Mouse (Mus musculus): Measurements from ENCODE around the gene Wars2. TPM values are rescaled to one million over a fixed set of nuclear protein-coding genes. Genes with fewer than 3 reads are reported as not detected.

The Wars2 gene
- polyA plus RNA-seq, 1 experiment from 2014 or later, result 6.9 TPM

- 77% methylated on average over 1 of the region's 1 CpGs for WGBS
- H3K9me3 ChIP-seq, result 0 out of 2 replicates have a peak, but pooled peaks cover 6% of the 10 kb centered on the region
- H3K4me1 ChIP-seq, result no peaks in the 10 kb centered on the region
- no peaks in the 10 kb centered on the region for H3K27me3 ChIP-seq (ENCODE audit: insufficient read depth, poor library complexity, severe bottlenecking)
- no peak overlapping the region for H3K4me3 ChIP-seq
- DNase-seq (ENCODE audit: low spot score), result no peak
- H3K27ac ChIP-seq, result no peak overlapping the region
- 0 out of 2 replicates have a peak, but pooled peaks cover 5% of the 10 kb centered on the region for H3K36me3 ChIP-seq
Measured at GRCm38 (mm10) chr3:99156987-99157386, 16.1 kb downstream of the Wars2 start.

DNA sequence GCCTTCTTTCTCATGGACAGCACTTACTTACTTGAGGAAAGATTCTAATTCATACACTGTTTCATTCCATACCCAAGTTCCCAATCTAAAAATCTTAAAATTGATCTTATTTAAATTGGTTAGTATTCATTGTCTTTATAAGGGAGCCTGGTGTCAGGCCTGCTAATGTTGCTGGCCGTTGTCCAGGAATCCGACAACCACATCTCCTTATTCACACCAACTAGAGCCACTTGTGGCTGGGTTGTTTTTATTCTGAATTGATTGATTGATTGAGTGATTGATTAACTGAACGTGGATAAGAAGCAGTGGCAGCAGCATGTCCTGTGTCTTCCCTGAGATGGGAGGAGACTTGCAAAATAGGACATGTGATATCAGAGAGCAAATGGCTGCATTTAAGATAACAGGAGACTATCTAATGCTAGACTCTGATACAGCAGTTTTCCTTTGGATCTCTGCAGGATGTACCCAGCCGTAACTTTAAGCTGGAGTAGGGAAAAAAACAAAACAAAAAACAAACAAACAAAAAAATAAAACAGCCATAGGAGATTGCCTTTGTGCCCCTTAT, 16.7 kb downstream of the Wars2 start:
- H3K9me3 ChIP-seq, result 0 out of 2 replicates have a peak, but pooled peaks cover 6% of the 10 kb centered on the region
- H3K27me3 ChIP-seq (ENCODE audit: insufficient read depth, poor library complexity, severe bottlenecking), result no peaks in the 10 kb centered on the region
- H3K36me3 ChIP-seq, result 0 out of 2 replicates have a peak, but pooled peaks cover 5% of the 10 kb centered on the region
- WGBS, result 35% methylated on average over 4 of the region's 4 CpGs
- H3K4me1 ChIP-seq, result no peaks in the 10 kb centered on the region
- DNase-seq (ENCODE audit: low spot score), result no peak
- H3K27ac ChIP-seq, result no peak overlapping the region
- H3K4me3 ChIP-seq, result no peak overlapping the region

DNA sequence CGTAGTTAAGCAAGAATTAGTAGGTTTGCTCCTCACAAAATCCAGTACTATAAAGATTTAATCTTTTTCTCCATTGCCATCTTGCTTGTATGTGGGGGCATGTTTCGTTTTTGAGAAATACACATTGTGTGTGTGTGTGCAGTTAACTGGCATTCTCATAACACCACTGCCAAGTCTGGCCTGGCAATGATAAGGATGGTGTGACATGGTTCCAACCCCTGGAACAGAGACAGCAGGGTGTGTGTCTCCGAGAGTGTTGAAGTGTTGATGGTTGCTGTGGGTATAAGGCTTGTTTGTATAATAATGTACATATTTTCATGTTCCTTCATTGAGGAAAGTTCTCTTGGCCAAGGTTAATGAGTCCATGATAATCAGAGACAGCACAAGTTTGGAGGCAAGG, 19.1 kb downstream of the Wars2 start:
- Histone ChIP-seq H3K27ac (no peak overlapping the region), H3K36me3 (0 out of 2 replicates have a peak, but pooled peaks cover 5% of the 10 kb centered on the region), H3K4me1 (no peaks in the 10 kb centered on the region), H3K9me3 (0 out of 2 replicates have a peak, but pooled peaks cover 6% of the 10 kb centered on the region), H3K4me3 (no peak overlapping the region), H3K27me3 (ENCODE audit: insufficient read depth, poor library complexity, severe bottlenecking) (no peaks in the 10 kb centered on the region)
- no peak for DNase-seq (ENCODE audit: low spot score)
- WGBS, result 88% methylated on average over 3 of the region's 3 CpGs

GRCm38 (mm10) chr3:99162191-99162590, 21.3 kb downstream of the Wars2 start:
- Histone ChIP-seq H3K36me3 (no peaks in the 10 kb centered on the region), H3K9me3 (no peaks in the 10 kb centered on the region), H3K4me3 (no peak overlapping the region), H3K4me1 (no peaks in the 10 kb centered on the region), H3K27me3 (ENCODE audit: insufficient read depth, poor library complexity, severe bottlenecking) (no peaks in the 10 kb centered on the region), H3K27ac (no peak overlapping the region)
- WGBS, result 78% methylated on average over 2 of the region's 2 CpGs
- no peak for DNase-seq (ENCODE audit: low spot score)

GRCm38 (mm10) chr3:99167734-99168133, 26.9 kb downstream of the Wars2 start:
- H3K27me3 ChIP-seq (ENCODE audit: insufficient read depth, poor library complexity, severe bottlenecking), result no peaks in the 10 kb centered on the region
- WGBS, result 65% methylated on average over 4 of the region's 4 CpGs
- H3K4me3 ChIP-seq, result no peak overlapping the region
- H3K36me3 ChIP-seq, result no peaks in the 10 kb centered on the region
- H3K9me3 ChIP-seq, result no peaks in the 10 kb centered on the region
- H3K4me1 ChIP-seq, result no peaks in the 10 kb centered on the region
- no peak for DNase-seq (ENCODE audit: low spot score)
- H3K27ac ChIP-seq, result no peak overlapping the region

GRCm38 (mm10) chr3:99173178-99173577, 32.3 kb downstream of the Wars2 start:
- Histone ChIP-seq H3K4me3 (no peak overlapping the region), H3K36me3 (no peaks in the 10 kb centered on the region), H3K4me1 (peaks cover 8% of the 10 kb centered on the region), H3K27me3 (ENCODE audit: insufficient read depth, poor library complexity, severe bottlenecking) (no peaks in the 10 kb centered on the region), H3K9me3 (no peaks in the 10 kb centered on the region), H3K27ac (no peak overlapping the region)
- DNase-seq (ENCODE audit: low spot score), result no peak
- WGBS, result 82% methylated on average over 5 of the region's 5 CpGs

GRCm38 (mm10) chr3:99174658-99175304, 33.9 kb downstream of the Wars2 start:
- DNase-seq (ENCODE audit: low spot score), result no peak
- Histone ChIP-seq H3K27ac (no peak overlapping the region), H3K4me1 (peaks cover 8% of the 10 kb centered on the region), H3K9me3 (no peaks in the 10 kb centered on the region), H3K27me3 (ENCODE audit: insufficient read depth, poor library complexity, severe bottlenecking) (no peaks in the 10 kb centered on the region), H3K36me3 (no peaks in the 10 kb centered on the region), H3K4me3 (no peak overlapping the region)
- WGBS, result 49% methylated on average over 9 of the region's 9 CpGs

DNA sequence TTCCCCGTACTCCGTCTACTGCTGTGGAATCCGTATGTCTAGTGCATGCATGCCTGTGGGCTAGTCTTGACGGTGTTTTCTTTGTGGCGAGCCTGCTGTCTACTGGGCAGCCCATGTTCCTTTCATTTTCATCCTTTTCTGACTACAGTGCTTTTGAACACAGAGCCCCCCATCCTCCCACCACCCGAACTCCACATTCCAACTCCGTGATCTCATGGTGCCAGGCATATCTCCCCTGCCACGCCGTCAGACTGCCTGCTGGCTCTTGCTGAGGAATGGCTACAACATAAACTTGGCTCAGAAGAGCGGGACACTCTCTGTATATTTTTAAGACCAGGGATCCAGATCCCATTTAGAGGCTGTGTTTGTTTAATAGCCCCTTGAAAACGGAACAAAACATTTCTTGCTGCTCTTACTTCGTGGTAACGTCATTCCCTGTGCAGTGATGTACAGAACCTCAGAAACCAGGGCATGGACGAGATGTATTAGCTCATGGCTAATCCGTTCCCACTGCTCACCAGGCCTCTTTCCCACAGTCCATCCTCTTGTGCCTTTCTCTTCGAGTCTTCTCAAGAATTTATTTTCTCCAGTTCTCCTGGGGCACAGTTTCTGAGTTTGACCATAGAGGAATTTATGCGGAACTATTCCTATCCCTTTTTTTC, 42.6 kb downstream of the Wars2 start:
- DNase-seq (ENCODE audit: low spot score), result no peak
- 69% methylated on average over 17 of the region's 17 CpGs for WGBS
- Histone ChIP-seq H3K4me1 (no peaks in the 10 kb centered on the region), H3K27me3 (ENCODE audit: insufficient read depth, poor library complexity, severe bottlenecking) (no peaks in the 10 kb centered on the region), H3K27ac (0 out of 2 replicates have a peak overlapping the region, but pooled peaks have one; percentile 10), H3K36me3 (no peaks in the 10 kb centered on the region), H3K9me3 (no peaks in the 10 kb centered on the region), H3K4me3 (no peak overlapping the region)

DNA sequence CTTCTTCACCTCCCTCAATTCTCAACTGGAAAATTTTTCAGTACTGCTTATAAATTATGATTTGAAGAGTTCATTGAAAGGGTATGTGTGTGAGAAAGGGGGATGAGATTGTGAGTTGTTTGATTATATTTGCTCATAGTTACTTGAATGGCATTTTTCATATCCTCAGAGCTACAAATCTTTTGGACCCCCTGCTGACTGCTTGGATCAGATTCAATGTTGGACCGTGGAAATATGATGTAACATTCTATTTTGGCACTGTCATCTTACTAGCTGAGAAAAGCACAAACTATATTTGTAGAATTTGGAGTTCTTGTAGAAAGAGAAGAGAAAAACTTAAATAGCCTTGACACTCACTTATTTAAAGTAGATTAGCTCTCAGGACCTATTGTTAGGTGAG, 43.5 kb downstream of the Wars2 start:
- H3K27me3 ChIP-seq (ENCODE audit: insufficient read depth, poor library complexity, severe bottlenecking), result no peaks in the 10 kb centered on the region
- no peaks in the 10 kb centered on the region for H3K4me1 ChIP-seq
- H3K9me3 ChIP-seq, result no peaks in the 10 kb centered on the region
- 84% methylated on average over 1 of the region's 1 CpGs for WGBS
- H3K36me3 ChIP-seq, result no peaks in the 10 kb centered on the region
- no peak overlapping the region for H3K27ac ChIP-seq
- no peak overlapping the region for H3K4me3 ChIP-seq
- DNase-seq (ENCODE audit: low spot score), result no peak

- Histone ChIP-seq H3K27ac (no peak overlapping the region), H3K36me3 (0 out of 2 replicates have a peak, but pooled peaks cover 3% of the 10 kb centered on the region), H3K9me3 (no peaks in the 10 kb centered on the region), H3K4me3 (no peak overlapping the region), H3K27me3 (ENCODE audit: insufficient read depth, poor library complexity, severe bottlenecking) (no peaks in the 10 kb centered on the region), H3K4me1 (no peaks in the 10 kb centered on the region)
- DNase-seq (ENCODE audit: low spot score), result no peak
- 83% methylated on average over 1 of the region's 1 CpGs for WGBS
Measured at GRCm38 (mm10) chr3:99188097-99188496, 47.2 kb downstream of the Wars2 start.

- Histone ChIP-seq H3K36me3 (0 out of 2 replicates have a peak, but pooled peaks cover 3% of the 10 kb centered on the region), H3K4me1 (peaks cover 3% of the 10 kb centered on the region; the same call in 1 of the 2 replicates), H3K4me3 (no peak overlapping the region), H3K9me3 (no peaks in the 10 kb centered on the region), H3K27me3 (ENCODE audit: insufficient read depth, poor library complexity, severe bottlenecking) (no peaks in the 10 kb centered on the region), H3K27ac (no peak overlapping the region)
- DNase-seq (ENCODE audit: low spot score), result no peak
- 73% methylated on average over 4 of the region's 4 CpGs for WGBS
Measured at GRCm38 (mm10) chr3:99193576-99193975, 52.7 kb downstream of the Wars2 start.

- no peaks in the 10 kb centered on the region for H3K27me3 ChIP-seq (ENCODE audit: insufficient read depth, poor library complexity, severe bottlenecking)
- no peak overlapping the region for H3K27ac ChIP-seq
- DNase-seq (ENCODE audit: low spot score), result no peak
- H3K4me1 ChIP-seq, result peaks cover 10% of the 10 kb centered on the region
- H3K36me3 ChIP-seq, result peaks cover 10% of the 10 kb centered on the region; the same call in 1 of the 2 replicates
- H3K4me3 ChIP-seq, result no peak overlapping the region
- H3K9me3 ChIP-seq, result no peaks in the 10 kb centered on the region
Measured at GRCm38 (mm10) chr3:99203331-99203730, 62.5 kb downstream of the Wars2 start.

DNA sequence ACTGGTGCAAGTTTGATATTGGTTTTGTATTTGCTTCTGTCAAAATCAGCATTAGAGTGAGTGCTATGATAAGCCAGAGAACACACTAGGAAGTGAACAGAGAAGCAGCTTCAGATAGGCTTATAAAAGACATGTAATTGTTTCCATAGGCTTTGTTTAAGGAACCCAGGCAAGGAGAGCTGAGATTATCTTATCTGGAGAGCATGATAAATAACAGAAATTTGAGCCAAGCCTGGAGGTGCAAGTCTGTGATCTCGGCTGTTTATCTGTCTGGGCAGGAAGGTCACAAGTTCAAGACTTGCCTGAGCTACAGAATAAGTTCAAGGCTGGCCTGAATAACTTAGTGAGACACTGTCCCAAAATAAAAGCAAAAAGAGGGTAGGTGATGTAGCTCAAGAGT, 67.5 kb downstream of the Wars2 start:
- no peak overlapping the region for H3K27ac ChIP-seq
- 11% methylated on average over 1 of the region's 1 CpGs for WGBS
- no peaks in the 10 kb centered on the region for H3K9me3 ChIP-seq
- no peaks in the 10 kb centered on the region for H3K36me3 ChIP-seq
- H3K27me3 ChIP-seq (ENCODE audit: insufficient read depth, poor library complexity, severe bottlenecking), result no peaks in the 10 kb centered on the region
- H3K4me1 ChIP-seq, result peaks cover 24% of the 10 kb centered on the region
- DNase-seq (ENCODE audit: low spot score), result no peak
- H3K4me3 ChIP-seq, result no peak overlapping the region
